8 mouse cellular contexts compared by ENCODE assay signal in genomic region chr4:62663348-62663747, GRCm38 (mm10).
DNase-seq lines count a peak whose midpoint lies in the region; ATAC-seq and TF ChIP-seq lines count a peak whose summit lies in the region.

No protein-coding gene starts in this region.

- no peak overlapping the region; the same call in 1 of the 2 replicates for H3K4me3 ChIP-seq in spleen, adult 2 months (ENCODE audit: extremely low read depth, insufficient read depth, insufficient read length)
- H3K4me3 ChIP-seq in forebrain, embryonic 10.5 days: peak overlapping the region; percentile 14; the same call in 1 of the 2 replicates
- no peak overlapping the region for H3K4me3 ChIP-seq in hindbrain, postnatal 0 days (ENCODE audit: low read length)
- H3K4me3 ChIP-seq in macrophage (ENCODE audit: inconsistent target): peak overlapping the region; percentile 33
- H3K4me3 ChIP-seq in thymus, adult 2 months (ENCODE audit: control insufficient read depth, insufficient read depth, low read length): no peak overlapping the region
- H3K4me3 ChIP-seq in cerebellum, adult 2 months (replicated peaks; ENCODE audit: insufficient read depth, low read depth, low read length): no peak overlapping the region

- TF ChIP-seq CTCF in spleen, adult 2 months (IDR thresholded peaks at IDR 0.05; ENCODE audit: extremely low read depth, insufficient read depth, insufficient read length, insufficient replicate concordance): no peak
- TF ChIP-seq CTCF in hindbrain, postnatal 0 days (IDR thresholded peaks at IDR 0.05; ENCODE audit: low read depth): no peak
- no peak for TF ChIP-seq CTCF in thymus, adult 2 months (IDR thresholded peaks at IDR 0.05; ENCODE audit: borderline replicate concordance, control insufficient read depth, extremely low read depth, insufficient read depth, low read length, poor library complexity)
- TF ChIP-seq CTCF in cerebellum, adult 2 months (IDR thresholded peaks at IDR 0.05; ENCODE audit: borderline replicate concordance, insufficient read depth, low read depth, low read length): no peak

- peaks cover 28% of the 10 kb centered on the region for H3K79me2 ChIP-seq in macrophage (ENCODE audit: inconsistent target)

- no peak for TF ChIP-seq POLR2A in spleen, adult 2 months (IDR thresholded peaks at IDR 0.05; ENCODE audit: low read depth, low read length)
- no peak for TF ChIP-seq POLR2A in thymus, adult 2 months (IDR thresholded peaks at IDR 0.05; ENCODE audit: control insufficient read depth, extremely low read depth, insufficient read depth, low read length, poor library complexity)
- TF ChIP-seq POLR2A in cerebellum, adult 2 months (IDR thresholded peaks at IDR 0.05; ENCODE audit: borderline replicate concordance, insufficient read depth, low read length): no peak

- H3K27me3 ChIP-seq in spleen, adult 2 months (ENCODE audit: control insufficient read depth, insufficient read depth, low read length): no peaks in the 10 kb centered on the region
- H3K27me3 ChIP-seq in forebrain, embryonic 10.5 days (ENCODE audit: poor library complexity, severe bottlenecking): no peaks in the 10 kb centered on the region
- H3K27me3 ChIP-seq in hindbrain, postnatal 0 days (ENCODE audit: insufficient read depth, low read length): no peaks in the 10 kb centered on the region
- no peaks in the 10 kb centered on the region for H3K27me3 ChIP-seq in thymus, adult 2 months (ENCODE audit: control insufficient read depth, insufficient read depth, low read length)
- H3K27me3 ChIP-seq in cerebellum, adult 2 months (ENCODE audit: control insufficient read depth, insufficient read depth, low read length): no peaks in the 10 kb centered on the region

- peak; percentile 72 for ATAC-seq in hindbrain, postnatal 0 days

- H3K4me2 ChIP-seq in hindbrain, postnatal 0 days (ENCODE audit: low read depth, low read length): no peak overlapping the region

- H3K9ac ChIP-seq in hindbrain, postnatal 0 days (replicated peaks; ENCODE audit: low read length): no peak overlapping the region

- peaks cover 38% of the 10 kb centered on the region for H3K4me1 ChIP-seq in spleen, adult 2 months (ENCODE audit: control insufficient read depth, insufficient read depth, insufficient read length)
- peaks cover 67% of the 10 kb centered on the region for H3K4me1 ChIP-seq in forebrain, embryonic 10.5 days
- peaks cover 22% of the 10 kb centered on the region for H3K4me1 ChIP-seq in hindbrain, postnatal 0 days (ENCODE audit: insufficient read depth, low read length)
- H3K4me1 ChIP-seq in thymus, adult 2 months (replicated peaks; ENCODE audit: control insufficient read depth, insufficient read depth, low read length): peaks cover 33% of the 10 kb centered on the region
- H3K4me1 ChIP-seq in cerebellum, adult 2 months (ENCODE audit: control insufficient read depth, insufficient read depth, low read length): no peaks in the 10 kb centered on the region

- DNase-seq in spleen, adult 2 months (ENCODE audit: low read depth in 1 of 2, low spot score in 2 of 2): no peak
- DNase-seq in spleen, postnatal 10 days (ENCODE audit: low spot score in 2 of 2): no peak
- DNase-seq in forebrain, embryonic 10.5 days (ENCODE audit: extremely low spot score, low spot score): peak; percentile 34
- peak; percentile 50 for DNase-seq in hindbrain, postnatal 0 days (ENCODE audit: low spot score)
- peak; percentile 48 for DNase-seq in thymus, adult 2 months
- no peak for DNase-seq in gastrocnemius, adult 18-20 months (ENCODE audit: low spot score)
- DNase-seq in cerebellum, adult 2 months: no peak

- peak overlapping the region; percentile 86 for H3K27ac ChIP-seq in spleen, adult 2 months (ENCODE audit: insufficient read depth, low read length)
- peak overlapping the region; percentile 90 for H3K27ac ChIP-seq in forebrain, embryonic 10.5 days
- H3K27ac ChIP-seq in hindbrain, postnatal 0 days: peak overlapping the region; percentile 61; the same call in 1 of the 2 replicates
- peak overlapping the region; percentile 93 for H3K27ac ChIP-seq in macrophage
- H3K27ac ChIP-seq in thymus, adult 2 months (ENCODE audit: control insufficient read depth, insufficient read depth, low read length): peak overlapping the region; percentile 57
- no peak overlapping the region for H3K27ac ChIP-seq in cerebellum, adult 2 months (ENCODE audit: insufficient read depth, low read length)

- peaks cover 1% of the 10 kb centered on the region; the same call in 1 of the 2 replicates for H3K36me3 ChIP-seq in spleen, adult 2 months (ENCODE audit: control insufficient read depth, insufficient read depth, low read length)
- peaks cover 14% of the 10 kb centered on the region; the same call in 1 of the 2 replicates for H3K36me3 ChIP-seq in forebrain, embryonic 10.5 days (replicated peaks)
- H3K36me3 ChIP-seq in hindbrain, postnatal 0 days (ENCODE audit: insufficient read depth, low read length): no peaks in the 10 kb centered on the region
- H3K36me3 ChIP-seq in macrophage (ENCODE audit: inconsistent target): no peaks in the 10 kb centered on the region
- no peaks in the 10 kb centered on the region for H3K36me3 ChIP-seq in thymus, adult 2 months (ENCODE audit: control insufficient read depth, insufficient read depth, low read length)

- no peaks in the 10 kb centered on the region; the same call in 1 of the 2 replicates for H3K9me3 ChIP-seq in forebrain, embryonic 10.5 days
- H3K9me3 ChIP-seq in hindbrain, postnatal 0 days (ENCODE audit: low read length): no peaks in the 10 kb centered on the region

- 9% methylated on average over 6 of the region's 6 CpGs for WGBS in spleen, adult 2 months
- WGBS in forebrain, embryonic 10.5 days: 21% methylated on average over 6 of the region's 6 CpGs
- 10% methylated on average over 6 of the region's 6 CpGs for WGBS in hindbrain, postnatal 0 days
- WGBS in macrophage (ENCODE audit: missing documents): 4% methylated on average over 6 of the region's 6 CpGs
- WGBS in thymus, adult 2 months: 9% methylated on average over 6 of the region's 6 CpGs
- 35% methylated on average over 6 of the region's 6 CpGs for WGBS in cerebellum, adult 2 months

Comparison
In these comparisons a context has a peak if more than half of its experiments do, and no peak if none do; other contexts are left out.
1. DNase-seq: peak in forebrain, embryonic 10.5 days (single experiment), hindbrain, postnatal 0 days (single experiment) and thymus, adult 2 months (single experiment); none in spleen, adult 2 months (0 of 2), spleen, postnatal 10 days (0 of 2), gastrocnemius, adult 18-20 months (single experiment) and cerebellum, adult 2 months (0 of 2).
2. H3K4me3 ChIP-seq: peak in forebrain, embryonic 10.5 days (single experiment) and macrophage (single experiment); none in spleen, adult 2 months (single experiment), hindbrain, postnatal 0 days (single experiment), thymus, adult 2 months (single experiment) and cerebellum, adult 2 months (single experiment).